Mouse (Mus musculus): ENCODE data around the gene Stat5b. TPM values are rescaled to one million over a fixed set of nuclear protein-coding genes. Genes with fewer than 3 reads are reported as not detected.

Stat5b gene
- 23.2 and 24.0 TPM in 2 replicates for polyA plus RNA-seq (2012; rRNA removed)

DNA sequence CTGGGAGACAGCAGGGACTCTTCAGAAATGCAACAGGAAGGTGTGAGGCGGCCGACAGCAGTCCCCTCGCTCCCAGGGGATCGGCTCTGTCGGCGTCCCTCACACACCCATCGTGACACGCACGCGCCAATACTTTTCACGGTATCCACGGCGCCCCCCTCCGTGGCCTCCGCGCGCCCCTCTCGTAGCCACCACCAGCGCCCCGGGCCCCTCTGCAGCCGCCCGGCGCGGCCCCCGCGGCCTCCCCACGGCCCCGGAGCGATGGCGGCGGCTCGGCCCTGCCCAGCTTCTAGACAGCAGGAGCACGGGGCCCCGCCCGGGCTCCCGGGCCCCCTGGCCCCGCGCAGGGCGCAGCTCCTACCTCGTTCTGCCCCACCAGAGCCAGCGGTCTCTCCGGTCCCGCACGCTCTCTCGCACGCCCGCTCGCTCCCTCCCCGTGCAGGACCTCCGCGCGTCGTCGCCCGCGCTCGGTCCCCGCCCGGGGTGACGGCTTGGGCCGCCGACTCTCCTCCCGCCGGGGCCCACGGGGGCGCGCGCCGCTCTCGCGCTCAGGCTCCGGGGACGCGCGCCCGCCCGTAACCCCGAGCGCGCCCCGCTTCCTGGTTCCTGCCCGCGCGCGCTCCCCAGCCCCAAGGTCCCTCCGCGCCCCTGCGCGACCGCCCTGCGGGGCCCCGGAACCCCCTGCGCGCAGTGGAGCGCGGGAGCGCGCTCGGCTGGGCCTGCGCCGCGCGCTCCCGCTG lies at the start of gene Stat5b:
Gene Stat5b (minus strand): TSS at position 687 of the 740 bp plus-strand sequence.
- H3K27ac ChIP-seq (ENCODE audit: insufficient read depth, low read depth, low read length), result peak within 1 kb of the TSS; percentile 94
- no peaks in the 10 kb centered on the region for H3K36me3 ChIP-seq (ENCODE audit: control insufficient read depth, insufficient read depth, low read length)
- H3K4me1 ChIP-seq (ENCODE audit: control insufficient read depth, insufficient read depth, low read length), result peaks cover 23% of the 10 kb centered on the region
- under 1% methylated on average over 102 of the region's 104 CpGs for WGBS
- peak within 1 kb of the TSS; percentile 81 for H3K4me3 ChIP-seq (ENCODE audit: insufficient read depth, low read depth, low read length)
- no peak for TF ChIP-seq POLR2A (IDR thresholded peaks at IDR 0.05; ENCODE audit: low read depth, low read length)
- TF ChIP-seq CTCF (conservative IDR thresholded peaks at IDR 0.05; ENCODE audit: insufficient read depth, insufficient read length, low read depth, low read length), result no peak
- DNase-seq, result peak; percentile 80
- H3K27me3 ChIP-seq (replicated peaks; ENCODE audit: control insufficient read depth, insufficient read depth, low read length), result no peaks in the 10 kb centered on the region

- WGBS, result 81% methylated on average over 16 of the region's 16 CpGs
- TF ChIP-seq POLR2A (IDR thresholded peaks at IDR 0.05; ENCODE audit: low read depth, low read length), result no peak
- no peak for TF ChIP-seq CTCF (conservative IDR thresholded peaks at IDR 0.05; ENCODE audit: insufficient read depth, insufficient read length, low read depth, low read length)
- Histone ChIP-seq H3K4me3 (ENCODE audit: insufficient read depth, low read depth, low read length) (no peak overlapping the region), H3K36me3 (ENCODE audit: control insufficient read depth, insufficient read depth, low read length) (peaks cover 2% of the 10 kb centered on the region; the same call in 1 of the 2 replicates), H3K4me1 (ENCODE audit: control insufficient read depth, insufficient read depth, low read length) (no peaks in the 10 kb centered on the region; the same call in 1 of the 2 replicates), H3K27ac (ENCODE audit: insufficient read depth, low read depth, low read length) (no peak overlapping the region), H3K27me3 (replicated peaks; ENCODE audit: control insufficient read depth, insufficient read depth, low read length) (no peaks in the 10 kb centered on the region)
- DNase-seq, result no peak
Observed at GRCm38 (mm10) chr11:100898441-100899199, 48.1 kb upstream of the Stat5b start.

DNA sequence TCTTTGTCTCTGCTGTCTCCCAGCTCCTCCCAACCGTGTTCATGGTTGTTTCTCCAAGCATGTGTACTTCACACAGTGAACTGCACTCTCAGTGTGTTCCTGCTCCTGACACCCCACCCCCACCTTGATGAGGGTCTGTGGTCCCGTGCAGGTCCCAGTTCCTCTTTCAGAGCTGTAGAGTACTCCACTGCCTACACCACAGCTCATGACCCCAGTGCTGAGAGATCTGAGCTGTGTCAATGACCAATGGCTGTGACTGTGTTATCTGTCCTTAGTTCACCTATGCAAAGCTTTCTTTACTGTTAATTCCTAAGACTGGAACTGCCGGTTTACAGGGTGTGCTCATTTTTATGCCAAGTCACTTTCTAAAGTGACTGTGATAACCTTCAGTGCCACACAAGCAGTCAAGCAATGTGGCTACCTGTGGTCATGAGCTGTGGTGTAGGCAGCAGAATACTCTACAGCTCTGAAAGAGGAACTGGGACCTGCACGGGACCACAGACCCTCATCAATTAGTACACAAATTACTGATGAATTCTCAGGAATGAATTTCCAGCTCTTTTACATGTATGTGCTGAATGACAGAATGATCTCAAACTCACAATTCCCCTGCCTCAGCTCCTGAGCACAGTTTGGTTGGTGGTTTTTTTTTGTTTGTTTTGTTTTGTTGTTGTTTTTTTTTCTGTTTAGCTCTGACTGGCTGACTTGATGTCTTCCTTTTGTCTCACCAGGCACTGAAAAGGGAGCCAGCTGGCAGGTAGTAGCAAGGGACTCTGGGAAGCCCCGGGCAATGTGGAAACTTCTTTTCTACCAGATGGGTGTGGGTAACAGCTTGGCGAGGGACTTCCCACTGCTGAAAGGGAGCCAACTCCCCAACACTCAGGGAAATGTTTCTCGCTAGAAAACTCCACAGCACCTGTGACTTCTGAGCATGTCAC lies 47.0 kb upstream of the Stat5b start:
- WGBS, result 64% methylated on average over 7 of the region's 7 CpGs
- DNase-seq, result peak; percentile 42
- Histone ChIP-seq H3K4me3 (ENCODE audit: insufficient read depth, low read depth, low read length) (no peak overlapping the region), H3K27ac (ENCODE audit: insufficient read depth, low read depth, low read length) (no peak overlapping the region), H3K27me3 (replicated peaks; ENCODE audit: control insufficient read depth, insufficient read depth, low read length) (no peaks in the 10 kb centered on the region), H3K36me3 (ENCODE audit: control insufficient read depth, insufficient read depth, low read length) (peaks cover 2% of the 10 kb centered on the region; the same call in 1 of the 2 replicates), H3K4me1 (ENCODE audit: control insufficient read depth, insufficient read depth, low read length) (no peaks in the 10 kb centered on the region; the same call in 1 of the 2 replicates)
- TF ChIP-seq POLR2A (IDR thresholded peaks at IDR 0.05; ENCODE audit: low read depth, low read length) (no peak), CTCF (conservative IDR thresholded peaks at IDR 0.05; ENCODE audit: insufficient read depth, insufficient read length, low read depth, low read length) (no peak)

DNA sequence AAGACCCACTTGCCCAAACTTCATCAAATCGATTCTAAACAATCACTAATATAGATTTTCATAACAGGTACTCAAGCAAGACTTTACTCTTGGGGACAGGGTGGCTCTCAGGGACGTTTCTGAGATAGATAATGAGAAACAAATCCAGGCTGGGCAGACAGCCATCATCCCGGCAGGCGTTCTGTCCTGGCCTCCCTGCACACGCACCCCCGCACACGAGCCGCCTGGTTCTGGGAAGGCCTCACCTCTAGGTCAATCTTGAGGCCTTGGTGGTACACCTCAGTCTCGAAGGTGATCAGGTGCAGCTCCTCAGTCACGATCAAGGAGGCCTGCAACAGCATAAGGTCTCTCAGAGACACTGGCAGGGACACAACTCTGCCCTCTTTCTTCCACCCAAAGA lies 45.6 kb upstream of the Stat5b start:
- WGBS, result 81% methylated on average over 10 of the region's 10 CpGs
- TF ChIP-seq CTCF (conservative IDR thresholded peaks at IDR 0.05; ENCODE audit: insufficient read depth, insufficient read length, low read depth, low read length), result no peak
- no peak for TF ChIP-seq POLR2A (IDR thresholded peaks at IDR 0.05; ENCODE audit: low read depth, low read length)
- Histone ChIP-seq H3K27me3 (replicated peaks; ENCODE audit: control insufficient read depth, insufficient read depth, low read length) (no peaks in the 10 kb centered on the region), H3K27ac (ENCODE audit: insufficient read depth, low read depth, low read length) (no peak overlapping the region), H3K4me1 (ENCODE audit: control insufficient read depth, insufficient read depth, low read length) (no peaks in the 10 kb centered on the region; the same call in 1 of the 2 replicates), H3K36me3 (ENCODE audit: control insufficient read depth, insufficient read depth, low read length) (no peaks in the 10 kb centered on the region; the same call in 1 of the 2 replicates), H3K4me3 (ENCODE audit: insufficient read depth, low read depth, low read length) (no peak overlapping the region)
- DNase-seq, result no peak

DNA sequence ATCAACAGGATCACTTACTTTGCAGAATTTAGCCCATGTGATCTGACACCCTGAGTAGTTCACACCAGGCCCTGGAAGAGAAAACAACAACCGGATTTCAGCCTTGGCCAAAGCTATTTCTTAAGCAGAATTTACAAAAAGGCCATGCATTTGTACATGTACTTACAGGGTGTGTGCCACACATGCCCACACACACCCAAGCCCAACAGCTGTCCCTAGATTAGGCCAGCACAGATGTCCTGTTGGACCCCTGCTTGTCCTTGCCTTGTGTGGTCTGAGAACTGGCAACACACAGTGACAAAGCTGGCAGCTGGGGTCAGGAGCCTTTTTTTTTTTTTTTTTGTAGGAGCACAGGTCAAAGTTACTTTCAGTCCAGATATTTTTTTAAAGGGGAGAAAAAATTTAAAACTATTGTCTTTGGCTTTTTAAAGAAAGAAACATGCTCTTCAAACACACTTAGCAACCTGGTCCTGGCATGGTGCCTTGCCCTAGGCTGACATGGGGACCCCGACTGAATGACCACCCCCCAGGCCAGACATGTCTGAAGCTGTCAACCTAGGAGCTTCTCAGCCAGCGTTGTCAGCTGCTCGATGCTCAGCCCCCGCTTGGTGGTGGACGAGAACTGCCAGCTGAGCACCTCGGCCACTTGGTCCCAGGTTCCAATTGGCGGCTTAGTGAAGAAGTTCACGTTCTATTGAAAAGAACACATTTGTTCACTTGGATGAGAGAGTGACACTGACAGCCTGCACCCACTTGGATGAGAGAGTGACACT lies 43.8 kb upstream of the Stat5b start:
- H3K36me3 ChIP-seq (ENCODE audit: control insufficient read depth, insufficient read depth, low read length), result no peaks in the 10 kb centered on the region; the same call in 1 of the 2 replicates
- no peaks in the 10 kb centered on the region; the same call in 1 of the 2 replicates for H3K4me1 ChIP-seq (ENCODE audit: control insufficient read depth, insufficient read depth, low read length)
- H3K27me3 ChIP-seq (replicated peaks; ENCODE audit: control insufficient read depth, insufficient read depth, low read length), result no peaks in the 10 kb centered on the region
- 77% methylated on average over 9 of the region's 9 CpGs for WGBS
- no peak overlapping the region for H3K4me3 ChIP-seq (ENCODE audit: insufficient read depth, low read depth, low read length)
- DNase-seq, result no peak
- no peak overlapping the region for H3K27ac ChIP-seq (ENCODE audit: insufficient read depth, low read depth, low read length)
- TF ChIP-seq CTCF (conservative IDR thresholded peaks at IDR 0.05; ENCODE audit: insufficient read depth, insufficient read length, low read depth, low read length), result no peak
- TF ChIP-seq POLR2A (IDR thresholded peaks at IDR 0.05; ENCODE audit: low read depth, low read length), result no peak

DNA sequence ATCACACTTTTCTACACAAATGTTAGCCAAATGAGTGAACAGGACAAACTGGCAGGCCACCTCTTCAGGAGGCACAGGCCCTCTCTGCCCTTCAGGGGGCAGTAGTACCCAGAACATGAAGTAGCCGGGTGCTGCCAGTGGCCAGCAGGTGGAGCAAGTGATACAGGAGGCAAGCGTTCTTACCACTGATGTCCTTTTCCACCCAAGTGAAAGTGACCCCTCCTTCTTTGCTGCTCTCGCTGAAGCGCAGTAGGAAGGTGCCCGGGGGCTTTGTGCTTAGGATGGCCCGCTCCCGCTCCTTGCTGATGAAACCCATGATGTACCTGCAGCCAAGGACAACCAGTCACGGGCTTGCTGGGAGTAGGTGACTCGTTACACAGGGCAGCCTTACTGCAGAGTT lies 43.0 kb upstream of the Stat5b start:
- Histone ChIP-seq H3K4me3 (ENCODE audit: insufficient read depth, low read depth, low read length) (no peak overlapping the region), H3K27ac (ENCODE audit: insufficient read depth, low read depth, low read length) (no peak overlapping the region), H3K36me3 (ENCODE audit: control insufficient read depth, insufficient read depth, low read length) (no peaks in the 10 kb centered on the region; the same call in 1 of the 2 replicates), H3K4me1 (ENCODE audit: control insufficient read depth, insufficient read depth, low read length) (no peaks in the 10 kb centered on the region; the same call in 1 of the 2 replicates), H3K27me3 (replicated peaks; ENCODE audit: control insufficient read depth, insufficient read depth, low read length) (no peaks in the 10 kb centered on the region)
- TF ChIP-seq POLR2A (IDR thresholded peaks at IDR 0.05; ENCODE audit: low read depth, low read length) (no peak), CTCF (conservative IDR thresholded peaks at IDR 0.05; ENCODE audit: insufficient read depth, insufficient read length, low read depth, low read length) (peak; percentile 100)
- peak; percentile 92 for DNase-seq
- WGBS, result 8% methylated on average over 9 of the region's 9 CpGs
